Mouse (Mus musculus): Measurements from ENCODE around the gene Magoh.

Magoh gene

GRCm38 (mm10) chr4:107879254-107880050 lies at the start of gene Magoh:
TSS of gene Magoh (plus strand) at chr4:107879755.
- peak; percentile 95 to 98 for DNase-seq

- DNase-seq: no peak
These were observed 49.4 kb upstream of the Magoh start for GRCm38 (mm10) chr4:107830189-107830588.

DNA sequence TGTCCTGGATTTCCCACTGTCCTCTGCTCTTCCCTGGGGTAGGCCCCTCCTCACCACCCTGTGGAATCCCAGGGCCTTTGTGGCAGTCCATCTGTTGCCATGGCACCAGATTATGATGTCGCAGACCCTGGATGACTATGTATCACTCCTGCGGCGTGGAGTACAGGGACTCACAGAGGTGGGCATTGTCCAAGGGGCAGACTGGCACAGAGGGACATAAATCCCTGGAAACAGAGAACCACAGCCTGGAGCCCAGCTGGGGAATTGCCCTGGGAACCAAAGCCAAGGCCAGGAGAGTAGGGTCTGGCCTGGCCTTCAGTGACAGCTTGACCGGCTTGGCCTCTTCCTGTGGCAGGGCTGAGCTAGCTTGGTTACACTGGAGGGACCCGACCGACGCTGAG lies 48.7 kb upstream of the Magoh start:
- peak in 1 of 2 experiments; percentile 70 for DNase-seq

- peak; percentile 58 to 62 for DNase-seq
These were observed 47.9 kb upstream of the Magoh start for GRCm38 (mm10) chr4:107831678-107832077.

DNA sequence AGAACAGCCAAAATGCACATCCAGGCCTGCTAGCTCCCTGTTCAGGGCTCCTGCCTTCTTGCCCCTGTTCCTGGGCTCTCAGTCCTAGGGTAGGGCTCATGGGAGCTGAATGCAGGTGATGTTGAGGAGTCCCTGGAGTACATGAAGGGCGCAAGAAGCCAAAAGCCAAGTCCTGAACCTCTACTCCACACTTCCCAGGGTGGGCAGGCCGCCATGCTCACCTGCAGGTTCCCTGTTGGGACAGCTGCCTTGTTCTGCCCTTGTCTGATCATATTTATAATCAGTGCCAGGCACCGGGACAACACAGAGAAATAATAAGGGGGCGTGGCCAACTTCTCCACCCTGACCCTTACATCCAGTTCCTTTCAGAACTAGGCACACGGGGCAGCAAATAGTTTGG lies 46.0 kb upstream of the Magoh start:
- peak in 1 of 2 experiments; percentile 56 for DNase-seq

GRCm38 (mm10) chr4:107834643-107835314 lies 44.8 kb upstream of the Magoh start:
- DNase-seq: no peak

- DNase-seq: no peak
These were observed 44.0 kb upstream of the Magoh start for GRCm38 (mm10) chr4:107835508-107835909.

DNA sequence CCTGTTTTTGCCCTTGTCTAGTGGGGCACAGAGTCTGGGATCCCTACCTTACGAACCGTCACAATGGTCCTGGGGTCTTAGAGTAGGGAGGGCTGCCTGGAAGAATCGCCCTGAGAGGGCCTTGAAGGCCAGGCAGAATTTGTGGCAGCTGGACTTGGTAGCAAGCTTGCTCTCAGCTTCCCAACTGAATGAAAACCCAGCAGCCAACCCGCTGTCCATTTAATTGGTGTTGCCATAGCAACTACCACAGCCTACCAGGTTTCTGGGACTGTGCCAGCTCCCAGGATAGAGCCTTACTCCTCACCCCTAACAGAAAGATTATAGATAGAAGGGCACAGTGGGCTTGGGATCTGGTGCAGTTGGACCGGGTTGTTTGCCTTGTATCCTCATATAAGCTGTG lies 42.8 kb upstream of the Magoh start:
- peak; percentile 78 to 88 for DNase-seq

GRCm38 (mm10) chr4:107837910-107838309 lies 41.6 kb upstream of the Magoh start:
- DNase-seq: no peak

GRCm38 (mm10) chr4:107843687-107844086 lies 35.9 kb upstream of the Magoh start:
- peak; percentile 87 for DNase-seq

- peak; percentile 93 for DNase-seq
These were observed 34.6 kb upstream of the Magoh start for GRCm38 (mm10) chr4:107844971-107845370.

GRCm38 (mm10) chr4:107846795-107847194 lies 32.8 kb upstream of the Magoh start:
- DNase-seq: peak; percentile 9 to 11

DNA sequence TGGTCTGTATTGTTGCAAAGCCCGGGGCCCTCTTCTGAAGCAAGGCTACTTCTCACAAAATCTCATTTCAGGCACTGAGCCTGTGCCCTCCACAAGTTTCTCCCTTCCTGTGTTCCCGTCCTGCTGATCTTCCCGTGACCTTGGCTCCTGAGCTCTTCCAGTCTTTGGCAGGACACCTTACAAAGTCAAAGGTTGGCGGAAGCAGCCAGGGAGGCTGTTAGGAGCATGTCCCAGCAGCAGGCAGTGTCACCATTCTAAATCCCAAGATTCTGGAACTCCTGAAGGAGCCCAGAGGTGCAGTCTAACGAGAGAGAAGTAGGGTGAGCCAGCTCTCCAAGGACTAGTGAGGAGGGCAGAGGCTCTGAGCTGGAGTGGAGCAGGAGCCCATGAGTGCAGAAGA lies 31.0 kb upstream of the Magoh start:
- peak; percentile 1 to 5 for DNase-seq

GRCm38 (mm10) chr4:107849621-107850020 lies 29.9 kb upstream of the Magoh start:
- peak in 1 of 2 experiments; percentile 1 for DNase-seq

- DNase-seq: peak in 1 of 2 experiments; percentile 5
These were observed 29.5 kb upstream of the Magoh start for GRCm38 (mm10) chr4:107850091-107850490.

DNA sequence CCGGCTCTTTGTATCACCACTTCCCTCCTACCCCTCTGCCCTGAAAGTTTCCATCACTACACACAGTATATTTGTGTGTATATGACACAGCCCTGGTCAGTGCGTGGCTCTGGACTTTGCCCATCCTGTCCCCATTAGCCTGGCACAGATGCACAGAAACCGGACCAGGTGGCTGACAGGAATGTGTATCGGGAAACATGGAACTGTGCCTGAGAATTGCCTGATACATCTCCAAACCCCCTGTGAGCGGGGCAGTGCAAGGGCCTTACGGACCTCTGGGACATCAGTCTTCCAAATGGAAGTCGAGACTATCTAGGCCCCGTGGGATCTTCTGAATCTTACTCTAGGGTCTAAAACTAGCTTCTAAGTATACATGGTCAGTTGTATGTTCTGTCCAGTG lies 26.2 kb upstream of the Magoh start:
- DNase-seq: peak; percentile 20 to 53

DNA sequence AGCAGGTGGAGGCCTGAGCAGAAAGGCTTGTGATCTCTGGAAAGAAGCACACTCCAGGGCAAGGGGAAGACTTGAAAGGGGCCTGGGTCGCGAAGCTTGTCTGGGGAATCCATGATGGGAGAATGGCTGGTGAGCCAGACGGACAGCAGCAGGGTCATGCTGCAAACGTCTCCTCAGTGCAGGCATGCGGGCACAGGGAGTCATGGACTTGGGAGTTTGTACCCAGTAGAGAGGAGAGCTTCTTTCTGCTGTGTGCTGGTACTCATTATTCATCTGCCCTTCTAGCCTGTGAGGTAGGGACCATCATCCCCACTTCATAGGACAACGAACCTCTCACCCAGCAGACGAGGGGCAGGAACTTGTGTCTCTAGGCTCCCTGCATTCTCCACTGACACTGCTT lies 25.7 kb upstream of the Magoh start:
- DNase-seq: peak in 1 of 2 experiments; percentile 4

- peak; percentile 65 to 77 for DNase-seq
These were observed 22.4 kb upstream of the Magoh start for GRCm38 (mm10) chr4:107856958-107857686.

GRCm38 (mm10) chr4:107858995-107859394 lies 20.6 kb upstream of the Magoh start:
- no peak for DNase-seq

- DNase-seq: no peak
These were observed 14.7 kb upstream of the Magoh start for GRCm38 (mm10) chr4:107864866-107865265.

DNA sequence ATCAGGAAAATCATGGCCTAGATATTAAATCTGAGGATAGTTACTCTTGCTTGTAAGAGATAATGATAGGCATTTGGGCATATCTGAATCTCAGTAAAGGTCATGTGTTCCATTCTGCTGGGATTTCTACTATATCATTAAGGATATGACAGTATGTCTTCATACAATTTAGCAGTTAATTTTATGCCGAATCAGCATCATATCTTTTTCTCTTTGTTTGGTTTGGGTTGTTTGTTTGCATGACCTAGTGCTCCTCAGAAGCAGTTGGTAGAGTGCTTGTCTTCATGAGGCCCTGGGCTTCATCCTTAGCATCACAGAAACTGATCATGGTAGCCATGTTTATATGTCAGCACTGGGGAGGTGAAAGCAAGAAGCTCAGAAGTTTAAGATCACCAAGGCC lies 2.1 kb downstream of the Magoh start:
- DNase-seq: no peak

DNA sequence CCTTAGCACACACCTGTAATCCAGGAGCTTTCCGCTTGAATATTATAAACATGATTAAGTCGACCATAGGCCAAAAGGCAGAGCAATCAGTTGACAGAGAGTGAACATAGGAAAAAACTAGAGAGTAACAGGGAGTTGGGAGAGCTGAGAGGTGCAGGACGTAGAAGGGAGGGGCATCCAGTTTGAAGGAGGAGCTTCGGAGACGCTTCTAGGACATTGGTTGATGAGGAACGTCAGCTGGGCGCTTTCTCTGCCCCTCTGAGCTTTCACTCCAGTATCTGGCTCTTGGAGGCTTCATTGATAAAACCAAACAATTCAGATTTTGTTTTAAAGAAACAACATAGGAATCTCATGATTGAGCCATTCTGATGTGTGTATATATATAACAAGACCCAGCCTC lies 6.8 kb downstream of the Magoh start:
- DNase-seq: no peak

GRCm38 (mm10) chr4:107889385-107889730 lies 9.8 kb downstream of the Magoh start:
- no peak for DNase-seq
